Mouse (Mus musculus): ENCODE measurements around the gene Plekhm1. TPM values are rescaled to one million over a fixed set of nuclear protein-coding genes. Genes with fewer than 3 reads are reported as not detected.
A peak's percentile ranks its signal among the peaks of the same experiment; 100 is the strongest.

The Plekhm1 gene
- polyA plus RNA-seq, 1 experiment from 2014 or later = 2.3 TPM

GRCm38 (mm10) chr11:103349699-103350098 lies 62.8 kb downstream of the Plekhm1 start:
- Histone ChIP-seq H3K9me3 (ENCODE audit: low read length) (no peaks in the 10 kb centered on the region), H3K27me3 (ENCODE audit: insufficient read depth, low read length) (no peaks in the 10 kb centered on the region), H3K4me1 (ENCODE audit: insufficient read depth) (peaks cover 24% of the 10 kb centered on the region), H3K27ac (ENCODE audit: low read depth) (no peak overlapping the region), H3K4me3 (ENCODE audit: low read depth, low read length) (no peak overlapping the region), H3K9ac (replicated peaks) (no peak overlapping the region), H3K4me2 (ENCODE audit: low read depth, low read length) (no peak overlapping the region), H3K36me3 (replicated peaks; ENCODE audit: insufficient read depth, low read length) (no peaks in the 10 kb centered on the region)
- peak; percentile 20 for DNase-seq
- 66% methylated on average over 2 of the region's 2 CpGs for WGBS (ENCODE audit: insufficient replicate concordance)
- ATAC-seq = no peak
- TF ChIP-seq EP300 (IDR thresholded peaks at IDR 0.05; ENCODE audit: low read depth) = no peak
- TF ChIP-seq CTCF (IDR thresholded peaks at IDR 0.05; ENCODE audit: low read depth) = peak; percentile 32; the same call in 1 of the 2 replicates

GRCm38 (mm10) chr11:103346657-103347056 lies 65.8 kb downstream of the Plekhm1 start:
- Histone ChIP-seq H3K9me3 (ENCODE audit: low read length) (no peaks in the 10 kb centered on the region), H3K9ac (replicated peaks) (peak overlapping the region; percentile 21; the same call in 1 of the 2 replicates), H3K4me1 (ENCODE audit: insufficient read depth) (peaks cover 31% of the 10 kb centered on the region), H3K4me2 (ENCODE audit: low read depth, low read length) (peak overlapping the region; percentile 47), H3K27ac (ENCODE audit: low read depth) (peak overlapping the region; percentile 84), H3K4me3 (ENCODE audit: low read depth, low read length) (no peak overlapping the region), H3K36me3 (replicated peaks; ENCODE audit: insufficient read depth, low read length) (no peaks in the 10 kb centered on the region), H3K27me3 (ENCODE audit: insufficient read depth, low read length) (no peaks in the 10 kb centered on the region)
- 19% methylated on average over 5 of the region's 5 CpGs for WGBS (ENCODE audit: insufficient replicate concordance)
- ATAC-seq (peak; percentile 88), DNase-seq (peak; percentile 73)
- TF ChIP-seq EP300 (IDR thresholded peaks at IDR 0.05; ENCODE audit: low read depth) (no peak), CTCF (IDR thresholded peaks at IDR 0.05; ENCODE audit: low read depth) (no peak)

GRCm38 (mm10) chr11:103346236-103346635 lies 66.3 kb downstream of the Plekhm1 start:
- Histone ChIP-seq H3K9me3 (ENCODE audit: low read length) (no peaks in the 10 kb centered on the region), H3K27ac (ENCODE audit: low read depth) (peak overlapping the region; percentile 84), H3K4me1 (ENCODE audit: insufficient read depth) (peaks cover 31% of the 10 kb centered on the region), H3K4me3 (ENCODE audit: low read depth, low read length) (no peak overlapping the region), H3K9ac (replicated peaks) (peak overlapping the region; percentile 21; the same call in 1 of the 2 replicates), H3K4me2 (ENCODE audit: low read depth, low read length) (peak overlapping the region; percentile 47), H3K36me3 (replicated peaks; ENCODE audit: insufficient read depth, low read length) (no peaks in the 10 kb centered on the region), H3K27me3 (ENCODE audit: insufficient read depth, low read length) (no peaks in the 10 kb centered on the region)
- TF ChIP-seq CTCF (IDR thresholded peaks at IDR 0.05; ENCODE audit: low read depth) (no peak), EP300 (IDR thresholded peaks at IDR 0.05; ENCODE audit: low read depth) (no peak)
- DNase-seq (peak; percentile 14), ATAC-seq (peak; percentile 24)
- 47% methylated on average over 7 of the region's 7 CpGs for WGBS (ENCODE audit: insufficient replicate concordance)

GRCm38 (mm10) chr11:103345408-103346091 lies 66.9 kb downstream of the Plekhm1 start:
- TF ChIP-seq EP300 (IDR thresholded peaks at IDR 0.05; ENCODE audit: low read depth) (no peak), CTCF (IDR thresholded peaks at IDR 0.05; ENCODE audit: low read depth) (no peak)
- ATAC-seq = no peak
- peak overlapping the region; percentile 64 for H3K4me2 ChIP-seq (ENCODE audit: low read depth, low read length)

GRCm38 (mm10) chr11:103344494-103345332 lies 67.8 kb downstream of the Plekhm1 start:
- Histone ChIP-seq H3K9ac (replicated peaks) (peak overlapping the region; percentile 34), H3K4me2 (ENCODE audit: low read depth, low read length) (peak overlapping the region; percentile 64), H3K4me1 (ENCODE audit: insufficient read depth) (peaks cover 31% of the 10 kb centered on the region), H3K4me3 (ENCODE audit: low read depth, low read length) (peak overlapping the region; percentile 38), H3K9me3 (ENCODE audit: low read length) (no peaks in the 10 kb centered on the region), H3K27ac (ENCODE audit: low read depth) (peak overlapping the region; percentile 72), H3K27me3 (ENCODE audit: insufficient read depth, low read length) (no peaks in the 10 kb centered on the region), H3K36me3 (replicated peaks; ENCODE audit: insufficient read depth, low read length) (no peaks in the 10 kb centered on the region)
- no peak for DNase-seq
- ATAC-seq = no peak
- no peak for TF ChIP-seq CTCF (IDR thresholded peaks at IDR 0.05; ENCODE audit: low read depth)
- no peak for TF ChIP-seq EP300 (IDR thresholded peaks at IDR 0.05; ENCODE audit: low read depth)
- WGBS (ENCODE audit: insufficient replicate concordance) = 32% methylated on average over 19 of the region's 19 CpGs

More at GRCm38 (mm10) chr11:103345408-103346091, 66.9 kb downstream of the Plekhm1 start:
- Histone ChIP-seq H3K9me3 (ENCODE audit: low read length) (no peaks in the 10 kb centered on the region), H3K27me3 (ENCODE audit: insufficient read depth, low read length) (no peaks in the 10 kb centered on the region), H3K4me1 (ENCODE audit: insufficient read depth) (peaks cover 31% of the 10 kb centered on the region), H3K36me3 (replicated peaks; ENCODE audit: insufficient read depth, low read length) (no peaks in the 10 kb centered on the region), H3K9ac (replicated peaks) (peak overlapping the region; percentile 26; the same call in 1 of the 2 replicates), H3K4me3 (ENCODE audit: low read depth, low read length) (no peak overlapping the region), H3K27ac (ENCODE audit: low read depth) (peak overlapping the region; percentile 84)
- DNase-seq = no peak
- WGBS (ENCODE audit: insufficient replicate concordance) = 59% methylated on average over 7 of the region's 7 CpGs

GRCm38 (mm10) chr11:103343881-103344280 lies 68.6 kb downstream of the Plekhm1 start:
- peak overlapping the region; percentile 34; the same call in 1 of the 2 replicates for H3K9ac ChIP-seq (replicated peaks)
- no peaks in the 10 kb centered on the region for H3K27me3 ChIP-seq (ENCODE audit: insufficient read depth, low read length)
- peak overlapping the region; percentile 38 for H3K4me3 ChIP-seq (ENCODE audit: low read depth, low read length)
- 36% methylated on average over 1 of the region's 1 CpGs for WGBS (ENCODE audit: insufficient replicate concordance)
- peak overlapping the region; percentile 72 for H3K27ac ChIP-seq (ENCODE audit: low read depth)
- DNase-seq (no peak), ATAC-seq (no peak)
- no peaks in the 10 kb centered on the region for H3K36me3 ChIP-seq (replicated peaks; ENCODE audit: insufficient read depth, low read length)
- peak overlapping the region; percentile 64 for H3K4me2 ChIP-seq (ENCODE audit: low read depth, low read length)
- TF ChIP-seq EP300 (IDR thresholded peaks at IDR 0.05; ENCODE audit: low read depth) (no peak), CTCF (IDR thresholded peaks at IDR 0.05; ENCODE audit: low read depth) (no peak)
- H3K9me3 ChIP-seq (ENCODE audit: low read length) = no peaks in the 10 kb centered on the region
- H3K4me1 ChIP-seq (ENCODE audit: insufficient read depth) = peaks cover 31% of the 10 kb centered on the region

Measured in liver, postnatal 0 days (tissue).